Mouse (Mus musculus): ENCODE measurements around the gene Gm17606.

The Gm17606 gene

GRCm38 (mm10) chr14:54664477-54665222 lies 23.9 kb downstream of the Gm17606 start:
- peak; percentile 81 for DNase-seq (ENCODE audit: low read depth, low spot score)

GRCm38 (mm10) chr14:54669381-54669780 lies 28.6 kb downstream of the Gm17606 start:
- no peak for DNase-seq (ENCODE audit: low read depth, low spot score)

GRCm38 (mm10) chr14:54674317-54674716 lies 33.6 kb downstream of the Gm17606 start:
- no peak for DNase-seq (ENCODE audit: low read depth, low spot score)

- DNase-seq (ENCODE audit: low read depth, low spot score) = no peak
Observed at GRCm38 (mm10) chr14:54676290-54676689, 35.5 kb downstream of the Gm17606 start.

- no peak for DNase-seq (ENCODE audit: low read depth, low spot score)
Observed at GRCm38 (mm10) chr14:54678657-54679304, 38.0 kb downstream of the Gm17606 start.

- no peak for DNase-seq (ENCODE audit: low read depth, low spot score)
Observed at GRCm38 (mm10) chr14:54682396-54682795, 41.6 kb downstream of the Gm17606 start.

GRCm38 (mm10) chr14:54685471-54685870 lies 44.7 kb downstream of the Gm17606 start:
- DNase-seq (ENCODE audit: low read depth, low spot score) = no peak

GRCm38 (mm10) chr14:54686063-54686521 lies 45.3 kb downstream of the Gm17606 start, which contains the start of gene 1700123O20Rik:
TSS of gene 1700123O20Rik (plus strand) at chr14:54686216.
- DNase-seq (ENCODE audit: low read depth, low spot score) = peak; percentile 87

GRCm38 (mm10) chr14:54686522-54687143 lies 45.9 kb downstream of the Gm17606 start, which contains the start of gene Acin1:
TSS of gene Acin1 (minus strand) at chr14:54686931.
- DNase-seq (ENCODE audit: low read depth, low spot score) = peak; percentile 98

GRCm38 (mm10) chr14:54687251-54687650 lies 46.5 kb downstream of the Gm17606 start:
- no peak for DNase-seq (ENCODE audit: low read depth, low spot score)

- DNase-seq (ENCODE audit: low read depth, low spot score) = no peak
Observed at GRCm38 (mm10) chr14:54695042-54695441, 54.3 kb downstream of the Gm17606 start.

GRCm38 (mm10) chr14:54696752-54697151 lies 56.0 kb downstream of the Gm17606 start:
- no peak for DNase-seq (ENCODE audit: low read depth, low spot score)
